Mouse (Mus musculus): Measurements from ENCODE around the gene Rufy2.

The Rufy2 gene

DNA sequence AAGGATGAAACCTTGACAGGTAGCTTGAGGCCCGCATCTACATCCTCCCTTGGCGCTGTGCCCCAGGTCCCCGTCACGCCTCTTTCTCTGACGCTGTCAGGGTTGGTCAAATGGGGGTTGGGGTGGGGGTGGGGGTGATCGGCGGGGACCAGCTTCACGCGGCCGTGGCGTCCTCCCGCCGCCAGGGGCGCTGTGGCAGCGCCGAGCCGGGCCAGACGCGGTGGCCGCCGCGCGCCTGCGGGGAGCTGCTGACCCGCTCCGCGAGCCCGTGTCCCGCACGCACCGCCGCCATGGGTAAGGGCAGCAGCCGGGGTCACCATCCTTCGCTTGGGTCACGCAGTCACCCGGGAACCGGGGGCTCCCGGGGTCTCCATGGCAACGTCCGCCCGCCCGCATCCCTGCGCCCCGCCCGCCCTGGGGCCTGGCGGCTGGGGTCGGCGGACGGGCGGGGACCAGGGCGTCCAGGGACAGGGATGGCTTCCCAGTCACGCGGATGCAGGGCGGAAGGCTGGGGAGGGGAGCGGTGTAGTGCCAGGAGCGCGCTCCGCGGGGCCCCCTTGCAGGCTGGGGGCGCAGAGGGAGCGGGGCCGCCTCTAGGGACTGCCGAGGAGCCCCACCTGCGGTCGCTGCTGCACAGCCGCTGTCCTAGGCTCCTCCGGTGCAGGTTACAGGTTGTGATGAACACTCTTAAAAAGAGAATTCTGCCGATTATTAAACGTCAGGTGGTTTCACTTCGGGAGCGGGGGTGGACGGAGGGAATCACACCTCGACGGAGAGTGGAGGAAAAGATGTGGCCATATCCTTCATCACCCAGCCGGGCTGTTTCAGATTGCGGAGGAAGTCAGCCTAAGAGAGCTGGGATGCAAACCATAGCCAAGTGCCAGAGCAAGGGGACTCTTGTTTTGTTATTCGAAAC lies at the start of gene Rufy2:
TSS of gene Rufy2 (plus strand) at position 185 of the 916 bp plus-strand sequence.
- DNase-seq (ENCODE audit: low spot score), result peak; percentile 86

- DNase-seq (ENCODE audit: low spot score), result no peak
Observed at GRCm38 (mm10) chr10:62932381-62932780, 47.6 kb upstream of the Rufy2 start.

DNA sequence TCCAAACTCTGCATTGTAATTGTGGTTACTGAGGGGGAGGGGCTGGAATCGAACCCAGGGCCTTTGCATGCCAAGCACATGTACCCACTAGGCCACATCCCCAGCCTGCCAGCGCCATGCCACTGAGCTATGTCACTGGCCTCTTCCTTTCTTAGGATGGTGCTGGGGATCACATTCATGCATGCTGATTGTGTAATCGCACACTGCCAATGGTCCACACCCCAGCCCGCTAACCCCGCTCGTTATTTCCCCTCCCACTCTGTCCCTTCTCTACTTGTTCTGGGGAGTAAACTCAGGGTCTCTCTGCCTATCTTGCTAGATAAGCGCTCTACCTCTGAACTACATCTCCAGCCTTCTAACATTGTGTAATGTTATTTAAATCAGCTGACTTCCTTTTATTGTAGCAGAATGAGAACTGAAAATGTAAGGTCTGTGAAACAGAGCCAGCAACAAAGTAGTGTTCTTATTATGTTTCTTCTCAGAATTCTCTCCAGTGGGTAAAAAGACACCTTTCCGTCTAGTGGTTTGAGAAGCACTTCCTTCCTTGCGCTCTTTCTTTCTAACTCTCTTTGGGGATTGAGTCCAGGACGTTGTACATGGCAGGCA lies 34.9 kb upstream of the Rufy2 start:
- DNase-seq (ENCODE audit: low spot score), result no peak

- peak; percentile 91 for DNase-seq (ENCODE audit: low spot score)
Observed at GRCm38 (mm10) chr10:62946738-62947471, 33.1 kb upstream of the Rufy2 start, which contains the start of gene Dna2. Dna2 (plus strand) TSS chr10:62947026.

- no peak for DNase-seq (ENCODE audit: low spot score)
Observed at GRCm38 (mm10) chr10:62948551-62948950, 31.5 kb upstream of the Rufy2 start.

DNA sequence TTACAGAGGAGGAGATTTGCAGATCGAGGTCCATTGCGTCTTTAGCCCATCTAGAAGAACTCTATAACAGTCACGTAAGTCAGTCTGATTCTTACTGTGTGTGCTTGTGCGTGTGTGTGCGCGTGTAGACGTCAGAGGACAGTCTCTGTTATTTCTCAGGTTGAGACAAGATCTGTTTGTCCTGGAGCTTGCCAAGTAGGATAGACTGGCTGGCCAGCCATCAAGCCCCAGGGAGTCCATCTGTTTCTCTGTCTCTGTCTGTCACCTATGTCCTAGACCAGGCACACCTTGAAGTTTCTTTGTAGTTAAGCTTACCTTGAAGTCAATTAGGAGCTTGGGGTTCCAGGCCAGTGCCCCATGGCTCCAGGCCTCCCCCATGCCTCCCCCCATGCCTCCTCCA lies 16.1 kb upstream of the Rufy2 start:
- DNase-seq (ENCODE audit: low spot score), result no peak

- no peak for DNase-seq (ENCODE audit: low spot score)
Observed at GRCm38 (mm10) chr10:62965796-62966195, 14.2 kb upstream of the Rufy2 start.

DNA sequence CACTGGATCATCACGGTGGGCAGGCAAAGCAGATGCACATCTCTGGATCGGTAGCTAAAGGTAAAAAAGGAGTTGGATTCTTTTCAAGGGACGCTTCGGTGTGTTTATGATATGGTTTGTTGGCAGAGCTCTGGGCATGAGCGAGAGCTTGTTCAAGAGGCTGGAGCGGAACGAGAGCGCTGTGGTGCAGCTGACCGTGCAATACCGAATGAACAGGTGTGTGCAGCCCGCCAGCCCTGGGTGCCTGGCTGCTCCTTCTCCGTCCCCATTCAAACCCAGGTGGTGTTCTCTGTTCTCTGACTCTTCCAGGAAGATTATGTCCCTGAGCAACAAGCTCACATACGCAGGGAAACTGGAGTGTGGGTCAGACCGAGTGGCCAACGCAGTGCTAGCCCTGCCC lies 13.7 kb upstream of the Rufy2 start:
- no peak for DNase-seq (ENCODE audit: low spot score)

DNA sequence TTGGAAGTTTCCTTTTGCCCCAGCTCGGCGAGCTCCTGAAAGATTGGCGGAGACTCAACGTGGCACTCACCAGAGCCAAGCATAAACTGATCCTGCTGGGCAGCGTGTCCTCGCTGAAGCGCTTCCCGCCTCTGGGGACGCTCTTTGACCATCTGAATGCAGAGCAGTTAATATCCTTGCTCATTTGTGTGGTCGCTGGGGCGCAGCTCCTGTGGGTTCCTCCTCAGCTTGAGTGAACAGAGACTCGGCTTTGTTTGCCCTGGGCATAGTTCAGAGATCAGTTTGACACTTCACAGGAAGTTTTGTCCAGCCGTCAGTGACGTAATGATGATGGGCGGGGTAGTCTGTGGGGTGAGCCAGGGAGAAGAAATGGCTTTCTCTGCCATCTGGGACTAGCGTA lies 8.2 kb upstream of the Rufy2 start:
- DNase-seq (ENCODE audit: low spot score), result no peak

- no peak for DNase-seq (ENCODE audit: low spot score)
Observed at GRCm38 (mm10) chr10:62979667-62980038, 370 bp upstream of the Rufy2 start.

GRCm38 (mm10) chr10:62984072-62984471 lies 4.0 kb downstream of the Rufy2 start:
- no peak for DNase-seq (ENCODE audit: low spot score)

DNA sequence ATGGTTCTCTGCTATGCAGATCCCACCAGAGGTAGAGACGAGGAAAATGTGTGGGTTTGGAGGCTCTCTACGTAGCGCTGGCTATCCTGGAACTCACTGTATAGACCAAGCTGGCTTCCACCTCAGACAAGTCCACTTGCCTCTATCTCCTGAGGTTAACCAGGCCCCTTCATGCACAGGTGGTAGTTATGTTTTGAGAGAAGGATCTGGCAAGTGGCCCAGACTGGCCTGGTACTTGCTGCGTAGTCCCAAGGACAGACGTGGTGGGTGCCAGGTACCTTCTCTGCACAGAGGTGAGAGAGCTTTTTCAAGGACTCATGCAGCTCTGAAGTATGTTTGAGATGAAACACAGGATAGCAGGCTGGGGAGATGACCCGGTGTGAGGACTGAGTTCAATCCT lies 4.5 kb downstream of the Rufy2 start:
- no peak for DNase-seq (ENCODE audit: low spot score)

GRCm38 (mm10) chr10:62987341-62987740 lies 7.3 kb downstream of the Rufy2 start:
- peak; percentile 60 for DNase-seq (ENCODE audit: low spot score)

GRCm38 (mm10) chr10:62990636-62991035 lies 10.6 kb downstream of the Rufy2 start:
- DNase-seq (ENCODE audit: low spot score), result no peak

- no peak for DNase-seq (ENCODE audit: low spot score)
Observed at GRCm38 (mm10) chr10:62993991-62994390, 14.0 kb downstream of the Rufy2 start.

- no peak for DNase-seq (ENCODE audit: low spot score)
Observed at GRCm38 (mm10) chr10:63000584-63000983, 20.6 kb downstream of the Rufy2 start.

GRCm38 (mm10) chr10:63003252-63003651 lies 23.2 kb downstream of the Rufy2 start:
- no peak for DNase-seq (ENCODE audit: low spot score)

- no peak for DNase-seq (ENCODE audit: low spot score)
Observed at GRCm38 (mm10) chr10:63004556-63004955, 24.5 kb downstream of the Rufy2 start.

DNA sequence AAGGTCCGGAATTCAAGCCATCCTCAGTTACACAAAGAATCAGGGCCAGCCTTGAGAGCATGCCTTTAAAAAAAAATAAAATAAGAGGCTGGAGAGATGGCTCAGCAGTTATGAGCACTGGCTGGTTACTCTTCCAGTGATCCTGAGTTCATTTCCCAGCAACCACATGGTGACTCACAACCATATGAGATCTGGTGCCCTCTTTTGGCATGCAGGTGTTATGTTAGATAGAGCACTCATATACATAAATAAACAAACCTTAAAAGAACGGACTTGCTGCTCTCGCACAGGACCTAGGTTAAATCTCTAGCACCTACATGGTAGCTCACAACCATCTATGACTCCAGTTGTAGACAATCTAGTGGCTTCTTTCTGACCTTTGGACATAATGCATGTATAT lies 28.2 kb downstream of the Rufy2 start:
- no peak for DNase-seq (ENCODE audit: low spot score)

DNA sequence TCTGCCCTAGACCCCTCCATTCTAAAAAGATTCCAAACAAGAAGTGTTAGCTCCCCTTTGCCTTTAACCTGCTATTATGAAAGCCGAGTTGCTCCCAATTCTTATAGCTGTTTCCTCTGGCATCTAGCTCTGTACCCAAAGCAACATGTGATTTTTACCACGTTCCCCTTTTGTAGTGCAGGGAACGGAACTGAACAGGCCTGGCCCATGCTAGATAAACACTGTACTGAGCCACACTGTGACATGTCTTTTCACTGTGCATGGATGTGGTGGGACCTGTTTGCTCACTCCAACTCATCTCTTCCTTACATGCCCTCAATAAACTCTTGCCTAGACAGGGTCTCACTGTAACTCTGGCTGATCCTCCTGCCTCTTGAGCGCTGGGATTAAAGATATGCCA lies 30.2 kb downstream of the Rufy2 start:
- no peak for DNase-seq (ENCODE audit: low spot score)

GRCm38 (mm10) chr10:63011556-63011955 lies 31.5 kb downstream of the Rufy2 start:
- DNase-seq (ENCODE audit: low spot score), result no peak

- no peak for DNase-seq (ENCODE audit: low spot score)
Observed at GRCm38 (mm10) chr10:63013476-63013875, 33.5 kb downstream of the Rufy2 start.

DNA sequence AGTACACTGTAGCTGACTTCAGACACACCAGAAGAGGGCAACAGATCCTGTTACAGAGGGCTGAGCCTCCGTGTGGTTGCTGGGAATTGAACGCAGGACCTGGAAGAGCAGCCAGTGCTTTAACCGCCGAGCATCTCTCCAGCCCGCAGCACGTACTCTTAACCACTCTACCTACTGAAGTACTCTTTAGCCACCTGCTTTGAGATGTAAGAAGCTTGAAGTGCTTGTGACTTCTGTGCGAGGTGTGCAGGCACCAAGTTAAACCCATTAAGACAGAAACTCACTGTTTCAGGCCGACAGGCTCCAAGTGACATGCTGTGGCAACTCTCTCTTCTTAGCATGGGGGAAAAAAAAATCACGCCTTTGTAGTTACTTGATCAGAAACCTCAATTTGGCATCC lies 34.1 kb downstream of the Rufy2 start:
- DNase-seq (ENCODE audit: low spot score), result no peak
